Mouse (Mus musculus): ENCODE results near the gene Bhlhb9. TPM values are rescaled to one million over a fixed set of nuclear protein-coding genes. Genes with fewer than 3 reads are reported as not detected.
"Not testable (repeated sequence)": the region's sequence is repeated elsewhere in the genome, so short reads cannot be mapped to it uniquely, and the experiment has no call there.

Bhlhb9 gene
- polyA plus RNA-seq (2021): 57.9 TPM

- peak; percentile 56 for TF ChIP-seq CTCF (IDR thresholded peaks at IDR 0.05)
- ATAC-seq: peak; percentile 84
- in situ Hi-C loops (cut with MboI; ENCODE audit: low pct_unique_long_range_greater_than_20kb); H3K27me3 ChIP-seq; POLR2A ChIA-PET; CTCF ChIA-PET: not testable (repeated sequence)
- peak; percentile 3 for DNase-seq (ENCODE audit: low read depth, low spot score)
Measured at GRCm38 (mm10) chrX:135797212-135797644, at the start of gene Bhlhb9. Bhlhb9 (plus strand) TSS chrX:135797594.

GRCm38 (mm10) chrX:135752832-135753231 is 44.6 kb upstream of the Bhlhb9 start:
- ChIA-PET CTCF (interaction anchor here (1.1 to 1.2 kb wide), 3 partner anchors 13 to 48 kb away, joined by 3 to 4 read pairs (median 4); no protein-coding TSS in a partner anchor), POLR2A (no interaction called here)
- TF ChIP-seq CTCF (IDR thresholded peaks at IDR 0.05): peak; percentile 83
- ATAC-seq (peak; percentile 35), DNase-seq (ENCODE audit: low read depth, low spot score) (no peak)
- peaks cover 9% of the 10 kb centered on the region for H3K27me3 ChIP-seq
- in situ Hi-C loops (cut with MboI; ENCODE audit: low pct_unique_long_range_greater_than_20kb): no loop called here

- ATAC-seq (no peak), DNase-seq (ENCODE audit: low read depth, low spot score) (no peak)
- in situ Hi-C loops (cut with MboI; ENCODE audit: low pct_unique_long_range_greater_than_20kb): no loop called here
- peak; percentile 59 for TF ChIP-seq CTCF (IDR thresholded peaks at IDR 0.05)
- POLR2A ChIA-PET: no interaction called here
- H3K27me3 ChIP-seq: peaks cover 8% of the 10 kb centered on the region
- CTCF ChIA-PET: no interaction called here
Measured at GRCm38 (mm10) chrX:135761707-135762106, 35.7 kb upstream of the Bhlhb9 start.

GRCm38 (mm10) chrX:135768043-135768548 is 29.3 kb upstream of the Bhlhb9 start:
- TF ChIP-seq CTCF (IDR thresholded peaks at IDR 0.05): no peak
- no peak for ATAC-seq

GRCm38 (mm10) chrX:135768565-135768964 is 28.8 kb upstream of the Bhlhb9 start:
- DNase-seq (ENCODE audit: low read depth, low spot score): no peak
- CTCF ChIA-PET: interaction anchor here (1.5 kb wide), 1 partner anchor 16 kb away, joined by 4 read pairs; no protein-coding TSS in a partner anchor

More at GRCm38 (mm10) chrX:135768043-135768548, 29.3 kb upstream of the Bhlhb9 start:
- CTCF ChIA-PET: interaction anchor here (1.5 kb wide), 1 partner anchor 15 kb away, joined by 4 read pairs; no protein-coding TSS in a partner anchor
- H3K27me3 ChIP-seq: no peaks in the 10 kb centered on the region
- POLR2A ChIA-PET: no interaction called here
- no peak for DNase-seq (ENCODE audit: low read depth, low spot score)
- in situ Hi-C loops (cut with MboI; ENCODE audit: low pct_unique_long_range_greater_than_20kb): no loop called here

GRCm38 (mm10) chrX:135791536-135791935 is 5.9 kb upstream of the Bhlhb9 start:
- no peak for ATAC-seq
- CTCF ChIA-PET: no interaction called here
- no peak for DNase-seq (ENCODE audit: low read depth, low spot score)
- H3K27me3 ChIP-seq: peaks cover 13% of the 10 kb centered on the region
- no peak for TF ChIP-seq CTCF (IDR thresholded peaks at IDR 0.05)
- in situ Hi-C loops (cut with MboI; ENCODE audit: low pct_unique_long_range_greater_than_20kb): no loop called here
- POLR2A ChIA-PET: no interaction called here

More at GRCm38 (mm10) chrX:135768565-135768964, 28.8 kb upstream of the Bhlhb9 start:
- no peak for ATAC-seq
- TF ChIP-seq CTCF (IDR thresholded peaks at IDR 0.05): no peak
- POLR2A ChIA-PET: no interaction called here
- no peaks in the 10 kb centered on the region for H3K27me3 ChIP-seq
- in situ Hi-C loops (cut with MboI; ENCODE audit: low pct_unique_long_range_greater_than_20kb): no loop called here

GRCm38 (mm10) chrX:135792326-135792725 is 5.1 kb upstream of the Bhlhb9 start:
- in situ Hi-C loops (cut with MboI; ENCODE audit: low pct_unique_long_range_greater_than_20kb): no loop called here
- no peak for TF ChIP-seq CTCF (IDR thresholded peaks at IDR 0.05)
- DNase-seq (ENCODE audit: low read depth, low spot score) (no peak), ATAC-seq (no peak)
- peaks cover 13% of the 10 kb centered on the region for H3K27me3 ChIP-seq
- CTCF ChIA-PET: no interaction called here
- POLR2A ChIA-PET: no interaction called here

GRCm38 (mm10) chrX:135795591-135796304 is 1.6 kb upstream of the Bhlhb9 start:
- in situ Hi-C loops (cut with MboI; ENCODE audit: low pct_unique_long_range_greater_than_20kb); H3K27me3 ChIP-seq; CTCF ChIA-PET; DNase-seq (ENCODE audit: low read depth, low spot score); POLR2A ChIA-PET: not testable (repeated sequence)
- ATAC-seq: peak; percentile 48

- DNase-seq (ENCODE audit: low read depth, low spot score); H3K27me3 ChIP-seq; POLR2A ChIA-PET; in situ Hi-C loops (cut with MboI; ENCODE audit: low pct_unique_long_range_greater_than_20kb); CTCF ChIA-PET: not testable (repeated sequence)
- peak; percentile 48 for ATAC-seq
Measured at GRCm38 (mm10) chrX:135796305-135797211, 836 bp upstream of the Bhlhb9 start.

GRCm38 (mm10) chrX:135804149-135804548 is 6.8 kb downstream of the Bhlhb9 start:
- ATAC-seq (no peak), DNase-seq (ENCODE audit: low read depth, low spot score) (no peak)
- TF ChIP-seq CTCF (IDR thresholded peaks at IDR 0.05): no peak
- CTCF ChIA-PET: no interaction called here
- in situ Hi-C loops (cut with MboI; ENCODE audit: low pct_unique_long_range_greater_than_20kb): loop anchor here (25.0 kb wide), 1 partner anchor 692 kb away; no protein-coding TSS in a partner anchor
- H3K27me3 ChIP-seq: peaks cover 9% of the 10 kb centered on the region
- POLR2A ChIA-PET: no interaction called here

All from Patski (cell line).